Mouse (Mus musculus) intestine, postnatal 0 days (tissue): ENCODE measurements at regions not wholly inside any gene's neighbourhood (a gene's known extent, or its start where the extent isn't known, plus 50 kb on each side); places are given as distances from the start of the nearest gene placed in this dataset.
A peak's percentile ranks its signal among the peaks of the same experiment; 100 is the strongest.

Experiments
- ATAC-seq: fragments of 200-750 bp; cut with Nextera tagmentation; 2 replicates; pipeline ENCODE4 v1.8.0; 2017; ENCODE audit warnings: mild to moderate bottlenecking, moderate TSS enrichment, moderate library complexity
- H3K27ac ChIP-seq: fragments of 300-500 bp; sonication (generic); 2 replicates; pipeline ENCODE4 v1.5.1; 2014; ENCODE audit warnings: mild to moderate bottlenecking, low read depth, low read length, moderate library complexity
- H3K27me3 ChIP-seq: fragments of 300-500 bp; sonication (generic); replicated peaks from 2 replicates; pipeline ENCODE4 v1.6.1; 2014; ENCODE audit warnings: low read length, mixed read lengths; ENCODE audit not compliant: control insufficient read depth, insufficient read depth
- H3K36me3 ChIP-seq: fragments of 300-500 bp; sonication (generic); 2 replicates; pipeline ENCODE4 v1.6.1; 2014; ENCODE audit warnings: mild to moderate bottlenecking, moderate library complexity; ENCODE audit not compliant: control insufficient read depth, insufficient read depth
- H3K4me1 ChIP-seq: fragments of 300-500 bp; sonication (generic); replicated peaks from 2 replicates; pipeline ENCODE4 v1.6.1; 2014; ENCODE audit warnings: antibody characterized with exemption, low read length, mixed read lengths; ENCODE audit not compliant: control insufficient read depth, insufficient read depth
- H3K4me2 ChIP-seq: fragments of 300-500 bp; sonication (generic); replicated peaks from 2 replicates; pipeline ENCODE4 v1.6.1; 2014; ENCODE audit warnings: low read depth, mild to moderate bottlenecking, moderate library complexity
- H3K4me3 ChIP-seq: fragments of 300-500 bp; sonication (generic); 2 replicates; pipeline ENCODE4 v1.5.1; 2014; ENCODE audit warnings: low read depth, low read length
- H3K9ac ChIP-seq: fragments of 300-500 bp; sonication (generic); 2 replicates; pipeline ENCODE4 v1.6.1; 2014; ENCODE audit warnings: mild to moderate bottlenecking, low read depth, low read length
- H3K9me3 ChIP-seq: fragments of 300-500 bp; sonication (generic); 2 replicates; pipeline ENCODE4 v1.6.1; 2016; ENCODE audit warnings: mixed run types; ENCODE audit not compliant: control insufficient read depth
- CTCF ChIP-seq: sonication (generic); IDR thresholded peaks from 2 replicates; pipeline ENCODE4 v1.5.1; 2016; ENCODE audit warnings: low read depth, mild to moderate bottlenecking, control low read depth, antibody characterized with exemption, moderate library complexity
- WGBS: fragments of 180-500 bp; shearing (Covaris S2); extraction: QIAGEN DNeasy Blood & Tissue Kit; methylation state at CpG from one replicate; pipeline ENCODE4 v1.1.7; 2014; 5-methylcytosine and 5-hydroxymethylcytosine counted together

DNA sequence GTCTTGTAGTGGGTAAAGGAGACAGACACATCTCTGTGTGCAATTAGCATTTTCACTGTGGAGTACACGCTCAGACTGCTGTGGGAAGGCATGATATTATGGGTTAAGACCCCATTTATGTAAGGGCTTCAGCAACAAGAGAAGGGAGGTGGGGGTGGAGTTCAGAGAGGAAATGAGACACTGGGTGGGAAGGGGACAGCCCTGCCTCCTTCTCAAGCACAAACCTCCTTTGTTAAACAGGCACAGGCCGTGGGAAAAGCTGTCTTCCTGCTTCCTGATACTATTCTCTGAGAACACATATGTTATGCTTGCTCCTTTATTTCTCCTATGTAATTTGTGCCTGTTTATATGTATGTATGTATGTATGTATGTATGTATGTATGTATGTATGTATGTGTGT is 237.4 kb upstream of the Cxcr4 start:
- Histone ChIP-seq H3K4me3 (no peak overlapping the region), H3K4me2 (no peak overlapping the region), H3K9me3 (no peaks in the 10 kb centered on the region), H3K4me1 (no peaks in the 10 kb centered on the region), H3K27me3 (no peaks in the 10 kb centered on the region), H3K27ac (no peak overlapping the region), H3K36me3 (no peaks in the 10 kb centered on the region), H3K9ac (no peak overlapping the region)
- no peak for TF ChIP-seq CTCF
- 49% methylated on average over 2 of the region's 2 CpGs for WGBS
- no peak for ATAC-seq

- no peak for TF ChIP-seq CTCF
- H3K36me3 ChIP-seq = no peaks in the 10 kb centered on the region
- ATAC-seq = no peak
- no peak overlapping the region for H3K4me3 ChIP-seq
- no peaks in the 10 kb centered on the region for H3K9me3 ChIP-seq
- H3K4me1 ChIP-seq = no peaks in the 10 kb centered on the region
- WGBS = 83% methylated on average over 11 of the region's 11 CpGs
- no peak overlapping the region for H3K4me2 ChIP-seq
- no peak overlapping the region for H3K27ac ChIP-seq
- no peak overlapping the region for H3K9ac ChIP-seq
- no peaks in the 10 kb centered on the region for H3K27me3 ChIP-seq
Measured at GRCm38 (mm10) chr1:128826419-128826818, 234.3 kb upstream of the Cxcr4 start.

GRCm38 (mm10) chr1:128824916-128825683 is 233.0 kb upstream of the Cxcr4 start:
- no peaks in the 10 kb centered on the region for H3K27me3 ChIP-seq
- 61% methylated on average over 11 of the region's 11 CpGs for WGBS
- no peak overlapping the region for H3K4me3 ChIP-seq
- no peak overlapping the region for H3K27ac ChIP-seq
- TF ChIP-seq CTCF = no peak
- no peaks in the 10 kb centered on the region for H3K9me3 ChIP-seq
- no peaks in the 10 kb centered on the region for H3K36me3 ChIP-seq
- no peaks in the 10 kb centered on the region for H3K4me1 ChIP-seq
- H3K4me2 ChIP-seq = no peak overlapping the region
- no peak overlapping the region for H3K9ac ChIP-seq
- no peak for ATAC-seq

DNA sequence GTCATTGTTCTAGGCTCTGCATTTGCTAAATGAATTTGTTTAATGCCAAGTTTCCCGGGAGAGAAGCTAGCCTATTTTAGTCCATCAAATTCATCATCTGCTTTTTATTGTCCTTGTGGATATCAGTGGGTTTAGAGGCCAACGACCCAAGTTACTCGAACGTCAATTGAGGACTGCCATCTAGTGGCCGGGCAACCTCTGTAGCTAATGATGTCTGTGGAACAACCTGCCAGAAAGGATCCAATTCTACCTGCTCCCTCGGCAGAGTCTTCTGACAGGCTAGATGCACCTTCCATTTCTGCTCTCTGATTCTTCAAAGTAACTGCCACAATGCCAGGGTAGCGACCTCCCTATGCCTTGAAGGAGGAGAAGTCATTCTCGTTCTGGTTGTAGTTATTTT is 232.1 kb upstream of the Cxcr4 start:
- Histone ChIP-seq H3K36me3 (no peaks in the 10 kb centered on the region), H3K4me1 (no peaks in the 10 kb centered on the region), H3K4me2 (no peak overlapping the region), H3K4me3 (no peak overlapping the region), H3K9me3 (no peaks in the 10 kb centered on the region), H3K27me3 (no peaks in the 10 kb centered on the region), H3K9ac (no peak overlapping the region), H3K27ac (no peak overlapping the region)
- TF ChIP-seq CTCF = peak; percentile 89
- no peak for ATAC-seq
- WGBS = 7% methylated on average over 8 of the region's 8 CpGs

GRCm38 (mm10) chr1:128821991-128822390 is 229.9 kb upstream of the Cxcr4 start:
- Histone ChIP-seq H3K36me3 (no peaks in the 10 kb centered on the region), H3K4me2 (no peak overlapping the region), H3K9me3 (no peaks in the 10 kb centered on the region), H3K9ac (no peak overlapping the region), H3K27ac (no peak overlapping the region), H3K4me3 (no peak overlapping the region), H3K4me1 (no peaks in the 10 kb centered on the region), H3K27me3 (no peaks in the 10 kb centered on the region)
- 68% methylated on average over 6 of the region's 6 CpGs for WGBS
- ATAC-seq = no peak
- TF ChIP-seq CTCF = no peak

DNA sequence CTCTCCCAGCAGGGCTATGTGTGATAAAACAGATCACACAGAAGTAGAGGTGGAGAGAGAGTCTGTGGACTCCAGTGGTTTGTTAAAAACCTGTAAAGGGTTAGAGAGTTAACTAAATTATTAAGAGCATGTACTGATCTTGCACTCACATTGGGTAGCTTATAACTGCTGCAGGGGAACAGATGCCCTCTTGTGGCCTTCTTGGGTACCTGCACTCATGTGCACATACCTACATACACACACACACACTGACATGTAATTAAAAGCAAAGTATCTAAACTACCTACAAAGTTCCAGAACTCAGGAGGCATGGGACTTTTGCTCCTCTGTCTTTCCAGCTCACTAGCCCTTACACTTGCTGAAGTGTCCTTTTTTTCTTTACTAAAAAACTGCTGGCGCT is 228.4 kb upstream of the Cxcr4 start:
- TF ChIP-seq CTCF = peak; percentile 26; the same call in 1 of the 2 replicates
- no peak overlapping the region for H3K4me3 ChIP-seq
- no peaks in the 10 kb centered on the region for H3K4me1 ChIP-seq
- no peaks in the 10 kb centered on the region for H3K36me3 ChIP-seq
- H3K27ac ChIP-seq = no peak overlapping the region
- no peak for ATAC-seq
- no peaks in the 10 kb centered on the region for H3K27me3 ChIP-seq
- H3K9me3 ChIP-seq = no peaks in the 10 kb centered on the region
- H3K4me2 ChIP-seq = no peak overlapping the region
- no peak overlapping the region for H3K9ac ChIP-seq
- WGBS = 88% methylated on average over 1 of the region's 1 CpGs
